In genomic region chr2:136801102-136801501, GRCm38 (mm10) we compare ENCODE assay signal across 15 mouse cellular contexts.
"Had no signal": no experiment of that assay in that cellular context is flagged by ENCODE, and none has a peak within 500 bp of the region (broad histone marks: within the 10 kb centered on the region; RNA-seq: fewer than 3 reads in every experiment).

No protein-coding gene starts in this region.

- H3K4me3 ChIP-seq: lung, embryonic 15.5 days; megakaryocyte, embryonic 14.5 days; midbrain, embryonic 13.5 days; midbrain, embryonic 15.5 days; neural tube, embryonic 12.5 days; stomach, embryonic 15.5 days had no signal

- DNase-seq: lung, adult 2 months; lung, postnatal 14 days; lung, postnatal 36 days; right cerebral cortex, postnatal 14 days; thymus, adult 2 months; thymus, postnatal 25 days; thymus, postnatal 4 days had no signal

- H3K27ac ChIP-seq: lung, embryonic 15.5 days; macrophage; midbrain, embryonic 13.5 days; midbrain, embryonic 15.5 days; neural tube, embryonic 12.5 days; stomach, embryonic 15.5 days; stomach, postnatal 0 days had no signal

- H3K36me3 ChIP-seq: lung, embryonic 15.5 days; midbrain, embryonic 13.5 days; midbrain, embryonic 15.5 days; neural tube, embryonic 12.5 days; stomach, embryonic 15.5 days had no signal

- H3K9me3 ChIP-seq: lung, embryonic 15.5 days; midbrain, embryonic 13.5 days; midbrain, embryonic 15.5 days; neural tube, embryonic 12.5 days; stomach, embryonic 15.5 days had no signal

- H3K4me1 ChIP-seq: lung, embryonic 15.5 days; megakaryocyte, embryonic 14.5 days; midbrain, embryonic 13.5 days; midbrain, embryonic 15.5 days; neural tube, embryonic 12.5 days; stomach, embryonic 15.5 days had no signal

- H3K27me3 ChIP-seq: lung, embryonic 15.5 days; megakaryocyte, embryonic 14.5 days; midbrain, embryonic 13.5 days; midbrain, embryonic 15.5 days; neural tube, embryonic 12.5 days; stomach, embryonic 15.5 days had no signal
